Mouse (Mus musculus) E14TG2a.4 (cell line): ENCODE measurements around the gene Aspn.

Source experiments
- CTCF ChIP-seq: conservative IDR thresholded peaks from 2 replicates; pipeline ENCODE4 v1.5.1; 2014; ENCODE audit warnings: low read length
- NANOG ChIP-seq: IDR thresholded peaks from 2 replicates; pipeline ENCODE4 v1.6.1; 2014; ENCODE audit warnings: borderline replicate concordance, low read length, mixed read lengths
- POU5F1 ChIP-seq: IDR thresholded peaks from 2 replicates; pipeline ENCODE4 v1.6.1; 2014; ENCODE audit warnings: low read length, borderline replicate concordance

DNA sequence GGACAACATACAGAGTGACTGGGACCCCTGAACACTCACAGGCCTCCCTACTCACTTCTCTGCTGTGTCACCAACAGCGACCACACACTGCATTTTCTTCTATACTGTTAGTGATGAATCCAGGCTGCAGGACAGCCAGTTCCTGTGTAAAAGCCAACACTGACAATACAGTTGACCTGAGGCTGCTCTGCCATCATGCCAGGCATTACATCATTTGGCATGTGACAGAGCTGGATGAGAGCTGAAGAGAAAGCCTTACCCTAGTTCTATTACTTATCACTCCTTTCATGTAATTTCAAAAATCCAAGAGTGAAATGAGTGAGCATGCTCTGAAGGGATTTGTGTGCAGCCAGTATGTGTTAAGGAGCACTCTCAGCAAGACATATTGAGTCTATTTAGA lies 12.0 kb downstream of the Aspn start:
- TF ChIP-seq CTCF (no peak), NANOG (no peak), POU5F1 (no peak)
